Mouse (Mus musculus) retina, postnatal 7 days (tissue): Measurements from ENCODE around the gene Sbk1.

ENCODE experiments used
- DNase-seq: peaks from one replicate; pipeline ENCODE4 v3.0.0-alpha.2; 2012; ENCODE audit warnings: low read depth, low spot score

Sbk1 gene

GRCm38 (mm10) chr7:126338906-126339305, 66.5 kb downstream of the Sbk1 start:
- DNase-seq, result no peak

GRCm38 (mm10) chr7:126339521-126339971, 67.1 kb downstream of the Sbk1 start:
- DNase-seq, result no peak

GRCm38 (mm10) chr7:126340206-126340618, 67.8 kb downstream of the Sbk1 start:
- no peak for DNase-seq

GRCm38 (mm10) chr7:126340896-126341295, 68.5 kb downstream of the Sbk1 start:
- DNase-seq, result no peak
